Mouse (Mus musculus): ENCODE data around the gene Cdc42se2.

Cdc42se2 gene

GRCm38 (mm10) chr11:54754301-54755147 is 33.0 kb downstream of the Cdc42se2 start:
- DNase-seq, result peak; percentile 26 to 29

- DNase-seq, result peak; percentile 30 to 38
These were observed 36.0 kb downstream of the Cdc42se2 start for GRCm38 (mm10) chr11:54751502-54751901.

- no peak for DNase-seq
These were observed 38.6 kb downstream of the Cdc42se2 start for GRCm38 (mm10) chr11:54748891-54749290.

- no peak for DNase-seq
These were observed 43.2 kb downstream of the Cdc42se2 start for GRCm38 (mm10) chr11:54744231-54744630.

- no peak for DNase-seq
These were observed 46.1 kb downstream of the Cdc42se2 start for GRCm38 (mm10) chr11:54741330-54741729.

GRCm38 (mm10) chr11:54739012-54739750 is 48.3 kb downstream of the Cdc42se2 start:
- DNase-seq, result no peak

- DNase-seq, result no peak
These were observed 50.6 kb downstream of the Cdc42se2 start for GRCm38 (mm10) chr11:54736903-54737302.

- DNase-seq, result no peak
These were observed 52.4 kb downstream of the Cdc42se2 start for GRCm38 (mm10) chr11:54735114-54735513.

- DNase-seq, result no peak
These were observed 53.9 kb downstream of the Cdc42se2 start for GRCm38 (mm10) chr11:54733546-54733945.

GRCm38 (mm10) chr11:54731367-54731766 is 56.1 kb downstream of the Cdc42se2 start:
- DNase-seq, result no peak

GRCm38 (mm10) chr11:54730931-54731330 is 56.5 kb downstream of the Cdc42se2 start:
- no peak for DNase-seq

GRCm38 (mm10) chr11:54729311-54729710 is 58.2 kb downstream of the Cdc42se2 start:
- no peak for DNase-seq

GRCm38 (mm10) chr11:54728371-54728770 is 59.1 kb downstream of the Cdc42se2 start:
- DNase-seq, result no peak

- no peak for DNase-seq
These were observed 60.1 kb downstream of the Cdc42se2 start for GRCm38 (mm10) chr11:54727327-54727901.

- DNase-seq, result no peak
These were observed 60.9 kb downstream of the Cdc42se2 start for GRCm38 (mm10) chr11:54726571-54727062.

- DNase-seq, result peak; percentile 30 to 65
These were observed 63.0 kb downstream of the Cdc42se2 start for GRCm38 (mm10) chr11:54724353-54725034.

GRCm38 (mm10) chr11:54722057-54722456 is 65.4 kb downstream of the Cdc42se2 start:
- DNase-seq, result no peak

- peak in 1 of 2 experiments; percentile 23 for DNase-seq
These were observed 68.9 kb downstream of the Cdc42se2 start for GRCm38 (mm10) chr11:54718601-54719000.

- peak; percentile 57 to 71 for DNase-seq
These were observed 69.6 kb downstream of the Cdc42se2 start for GRCm38 (mm10) chr11:54717893-54718292.

- no peak for DNase-seq
These were observed 74.6 kb downstream of the Cdc42se2 start for GRCm38 (mm10) chr11:54712849-54713248.

GRCm38 (mm10) chr11:54710512-54711293 is 76.8 kb downstream of the Cdc42se2 start:
- DNase-seq, result no peak

- DNase-seq, result peak; percentile 45 to 47
These were observed 77.8 kb downstream of the Cdc42se2 start for GRCm38 (mm10) chr11:54709645-54710044.

Data from cerebellum, postnatal 14 days (tissue).